Mouse (Mus musculus) neural tube, embryonic 15.5 days (tissue): ENCODE data around the gene Prkcz. TPM values are rescaled to one million over a fixed set of nuclear protein-coding genes. Genes with fewer than 3 reads are reported as not detected.

Experiments used
- ATAC-seq: fragments of 200-750 bp; cut with Nextera tagmentation; 2 replicates; pipeline ENCODE4 v1.8.0; 2017; ENCODE audit warnings: mild to moderate bottlenecking, moderate TSS enrichment, moderate library complexity; ENCODE audit not compliant: low FRiP score
- H3K27ac ChIP-seq: fragments of 300-500 bp; sonication (generic); replicated peaks from 2 replicates; pipeline ENCODE4 v1.5.1; 2015; ENCODE audit warnings: mild to moderate bottlenecking, inconsistent platforms
- H3K27me3 ChIP-seq: fragments of 300-500 bp; sonication (generic); replicated peaks from 2 replicates; pipeline ENCODE4 v1.6.1; 2015; ENCODE audit warnings: inconsistent platforms
- H3K36me3 ChIP-seq: fragments of 300-500 bp; sonication (generic); 2 replicates; pipeline ENCODE4 v1.6.1; 2015; ENCODE audit warnings: inconsistent platforms
- H3K4me1 ChIP-seq: fragments of 300-500 bp; sonication (generic); 2 replicates; pipeline ENCODE4 v1.6.1; 2015; ENCODE audit warnings: inconsistent platforms
- H3K4me2 ChIP-seq: fragments of 300-500 bp; sonication (generic); 2 replicates; pipeline ENCODE4 v1.6.1; 2015; ENCODE audit warnings: inconsistent platforms, mild to moderate bottlenecking, moderate library complexity
- H3K4me3 ChIP-seq: fragments of 300-500 bp; sonication (generic); replicated peaks from 2 replicates; pipeline ENCODE4 v1.5.1; 2015; ENCODE audit warnings: mild to moderate bottlenecking, inconsistent platforms
- H3K9ac ChIP-seq: fragments of 300-500 bp; sonication (generic); replicated peaks from 2 replicates; pipeline ENCODE4 v1.6.1; 2015; ENCODE audit warnings: mild to moderate bottlenecking, inconsistent platforms
- H3K9me3 ChIP-seq: fragments of 300-500 bp; sonication (generic); replicated peaks from 2 replicates; pipeline ENCODE4 v1.6.1; 2016; ENCODE audit warnings: inconsistent platforms
- WGBS: fragments of 180-500 bp; shearing (Covaris S2); methylation state at CpG from one replicate; pipeline ENCODE4 v1.1.7; 2015; ENCODE audit warnings: mixed read lengths; 5-methylcytosine and 5-hydroxymethylcytosine counted together
- polyA plus RNA-seq: library from polyadenylated mRNA; unstranded; fragments of >200 nt; fragmentation: Nextera tagmentation; extraction: Ambion mirVana; gene quantifications from 2 replicates; pipeline ENCODE4 v1.2.1, GENCODE M21; 2015

Gene Prkcz
- polyA plus RNA-seq, result 80.1 and 87.4 TPM in 2 replicates

DNA sequence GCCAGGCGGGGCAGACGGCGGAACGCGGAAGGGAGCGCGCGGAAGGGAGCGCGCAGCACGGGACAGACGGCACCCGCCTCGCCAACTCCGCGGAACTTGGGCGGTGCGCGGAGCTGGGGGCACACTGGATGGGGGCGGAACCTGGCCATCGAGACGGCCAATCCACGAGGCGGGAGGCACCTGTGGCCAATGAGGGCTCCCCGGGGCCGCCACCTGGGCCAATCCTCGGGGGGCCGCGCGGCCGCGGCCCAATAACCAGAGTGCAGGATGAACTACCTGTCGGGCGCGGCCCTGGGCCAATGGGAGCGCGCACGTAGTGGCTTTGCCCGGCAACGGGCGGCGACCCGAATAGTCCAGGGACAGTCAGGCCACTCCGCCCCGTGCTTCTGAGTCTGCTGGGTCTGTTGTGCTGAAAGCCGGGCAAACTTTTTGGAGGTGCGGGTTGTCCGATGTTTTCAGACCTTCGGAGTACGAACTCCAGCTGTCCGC lies at the start of gene Prkcz:
Prkcz (minus strand) TSS at position 59 of the 489 bp plus-strand sequence.
- Histone ChIP-seq H3K9me3 (no peaks in the 10 kb centered on the region), H3K4me2 (peak within 1 kb of the TSS; percentile 64), H3K4me3 (peak within 1 kb of the TSS; percentile 43), H3K9ac (no peak within 1 kb of the TSS; the same call in 1 of the 2 replicates), H3K4me1 (peaks cover 15% of the 10 kb centered on the region), H3K27ac (no peak within 1 kb of the TSS), H3K27me3 (peaks cover 74% of the 10 kb centered on the region), H3K36me3 (no peaks in the 10 kb centered on the region)
- WGBS, result under 1% methylated on average over 50 of the region's 51 CpGs
- peak; percentile 86 for ATAC-seq

DNA sequence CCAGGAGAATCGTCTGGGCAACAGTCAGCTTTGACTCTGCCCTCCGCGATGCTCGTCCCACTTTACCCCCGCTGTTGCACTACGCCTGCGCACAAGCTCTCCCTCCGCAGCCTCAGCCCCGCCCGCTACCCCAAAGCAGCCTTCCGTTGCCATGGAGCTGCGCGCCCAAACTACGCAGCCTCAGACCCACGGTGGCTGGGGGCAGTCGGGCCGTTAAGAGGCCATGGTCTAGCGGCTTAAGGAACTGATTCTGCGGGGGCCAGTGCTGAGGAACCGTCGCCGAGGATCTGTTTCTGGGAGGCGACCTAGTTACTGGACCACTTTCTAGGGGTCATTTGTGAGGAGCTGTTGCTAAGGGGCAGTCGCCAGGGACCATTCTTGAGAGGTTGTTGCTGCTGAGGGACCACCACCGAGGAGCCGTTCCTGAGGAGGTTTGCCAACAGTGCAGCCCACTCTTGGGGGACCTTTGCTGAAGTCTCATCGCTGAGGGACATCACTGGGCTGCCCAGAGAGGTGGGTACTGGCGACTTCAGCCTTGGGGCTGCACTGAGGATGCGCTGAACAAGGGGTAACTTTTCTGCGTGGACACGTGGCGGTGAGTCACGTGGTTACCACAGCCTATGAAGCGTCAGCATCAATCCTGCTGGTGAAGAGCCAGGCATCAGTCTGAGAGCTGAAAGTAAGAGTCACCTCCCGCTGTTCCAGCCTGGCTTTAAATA lies 48.1 kb upstream of the Prkcz start, which contains the start of gene Cfap74:
Cfap74 (plus strand) TSS at position 133 of the 719 bp plus-strand sequence.
- Histone ChIP-seq H3K4me3 (peak within 1 kb of the TSS; percentile 58), H3K36me3 (no peaks in the 10 kb centered on the region), H3K27me3 (no peaks in the 10 kb centered on the region), H3K9me3 (no peaks in the 10 kb centered on the region), H3K4me2 (peak within 1 kb of the TSS; percentile 76), H3K27ac (peak within 1 kb of the TSS; percentile 70), H3K4me1 (peaks cover 10% of the 10 kb centered on the region; the same call in 1 of the 2 replicates), H3K9ac (peak within 1 kb of the TSS; percentile 33)
- ATAC-seq, result peak; percentile 99
- WGBS, result under 1% methylated on average over 35 of the region's 35 CpGs

DNA sequence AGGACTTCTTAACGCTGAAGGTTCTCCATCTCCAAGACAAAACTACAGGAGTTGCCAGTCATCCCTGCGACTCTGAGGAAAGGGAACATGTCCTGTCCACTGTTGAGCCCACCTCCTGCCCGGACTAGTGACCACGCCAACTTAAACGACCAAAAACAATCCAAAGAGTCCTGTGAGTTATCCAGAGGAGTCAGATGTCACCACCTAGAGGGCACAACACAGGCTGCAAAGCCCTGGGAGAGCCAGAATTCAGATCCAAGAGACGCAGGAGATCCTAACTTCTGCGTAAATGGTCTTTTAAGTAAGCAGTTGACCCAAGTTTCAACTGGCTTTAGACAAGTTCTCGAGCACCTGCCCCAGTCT lies 47.5 kb upstream of the Prkcz start:
- Histone ChIP-seq H3K27ac (peak overlapping the region; percentile 70), H3K4me3 (peak overlapping the region; percentile 58), H3K9ac (peak overlapping the region; percentile 33), H3K4me1 (peaks cover 10% of the 10 kb centered on the region; the same call in 1 of the 2 replicates), H3K27me3 (no peaks in the 10 kb centered on the region), H3K9me3 (no peaks in the 10 kb centered on the region), H3K4me2 (peak overlapping the region; percentile 76), H3K36me3 (no peaks in the 10 kb centered on the region)
- peak; percentile 62 for ATAC-seq
- WGBS, result 4% methylated on average over 8 of the region's 8 CpGs

DNA sequence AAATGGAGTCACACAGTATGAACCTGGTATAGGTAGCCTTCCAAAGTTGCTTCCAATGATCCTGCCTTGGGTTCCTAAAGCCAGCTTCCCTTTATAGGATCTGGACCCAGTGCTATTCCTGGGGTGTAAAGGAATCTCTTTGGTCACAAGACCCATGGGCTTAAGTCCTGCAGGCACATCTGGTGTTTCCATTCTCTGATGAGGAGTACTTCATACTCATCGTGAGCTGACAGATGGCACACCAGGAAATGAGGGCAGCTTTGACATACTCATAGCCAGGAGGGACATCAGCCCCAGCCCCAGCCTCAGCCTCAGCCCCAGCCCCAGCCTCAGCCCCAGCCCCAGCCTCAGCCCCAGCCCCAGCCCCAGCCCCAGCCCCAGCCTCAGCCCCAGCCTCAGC lies 41.3 kb upstream of the Prkcz start:
- H3K27me3 ChIP-seq, result peaks cover 23% of the 10 kb centered on the region
- no peak overlapping the region for H3K4me3 ChIP-seq
- H3K4me2 ChIP-seq, result no peak overlapping the region
- 42% methylated on average over 1 of the region's 1 CpGs for WGBS
- no peak overlapping the region for H3K9ac ChIP-seq
- H3K36me3 ChIP-seq, result no peaks in the 10 kb centered on the region
- H3K27ac ChIP-seq, result no peak overlapping the region
- peaks cover 5% of the 10 kb centered on the region for H3K4me1 ChIP-seq
- H3K9me3 ChIP-seq, result no peaks in the 10 kb centered on the region
- no peak for ATAC-seq

DNA sequence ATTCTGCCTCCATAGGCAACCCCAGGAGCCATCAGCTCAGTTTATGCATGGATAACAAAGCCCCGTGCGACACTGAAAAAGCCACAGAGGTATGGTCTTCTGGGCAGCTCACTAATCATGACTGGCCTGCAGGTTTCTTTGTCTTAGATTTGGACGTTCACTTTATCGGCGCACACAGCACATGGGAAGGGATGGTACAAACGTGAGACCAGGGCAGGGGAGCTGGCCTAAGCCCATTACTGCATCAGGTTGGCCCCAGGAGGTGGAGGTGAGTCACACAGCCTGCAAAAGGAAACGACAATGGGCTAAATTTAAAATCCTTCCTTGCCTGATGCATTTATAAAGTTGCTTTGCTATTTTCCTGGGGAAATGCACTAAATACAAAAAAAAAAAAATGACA lies 40.0 kb upstream of the Prkcz start:
- H3K4me1 ChIP-seq, result peaks cover 7% of the 10 kb centered on the region
- H3K4me3 ChIP-seq, result no peak overlapping the region
- peaks cover 36% of the 10 kb centered on the region for H3K27me3 ChIP-seq
- WGBS, result 74% methylated on average over 7 of the region's 7 CpGs
- ATAC-seq, result no peak
- H3K27ac ChIP-seq, result no peak overlapping the region
- no peak overlapping the region for H3K9ac ChIP-seq
- H3K9me3 ChIP-seq, result no peaks in the 10 kb centered on the region
- H3K4me2 ChIP-seq, result no peak overlapping the region
- H3K36me3 ChIP-seq, result no peaks in the 10 kb centered on the region

DNA sequence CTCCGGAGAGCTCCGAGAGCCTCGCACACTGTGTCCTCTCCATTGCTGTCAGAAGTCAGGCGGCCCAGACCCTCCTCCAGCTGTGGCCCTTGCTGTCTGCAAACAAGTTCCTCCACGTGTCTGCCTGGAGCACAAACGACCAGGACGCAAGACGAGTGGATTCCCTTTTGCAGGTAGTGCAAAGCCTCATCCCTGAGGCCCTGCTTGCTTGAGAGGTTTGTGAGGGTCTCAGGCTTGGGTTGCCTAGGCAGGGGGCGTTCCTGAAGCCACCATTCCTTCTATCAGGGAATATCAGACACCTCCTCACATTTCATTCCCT lies 37.0 kb upstream of the Prkcz start:
- H3K4me2 ChIP-seq, result peak overlapping the region; percentile 80
- no peak overlapping the region for H3K9ac ChIP-seq
- no peaks in the 10 kb centered on the region for H3K9me3 ChIP-seq
- no peak for ATAC-seq
- H3K4me3 ChIP-seq, result peak overlapping the region; percentile 43
- peaks cover 53% of the 10 kb centered on the region for H3K27me3 ChIP-seq
- no peaks in the 10 kb centered on the region for H3K36me3 ChIP-seq
- H3K4me1 ChIP-seq, result peaks cover 7% of the 10 kb centered on the region
- 4% methylated on average over 9 of the region's 9 CpGs for WGBS
- H3K27ac ChIP-seq, result no peak overlapping the region

DNA sequence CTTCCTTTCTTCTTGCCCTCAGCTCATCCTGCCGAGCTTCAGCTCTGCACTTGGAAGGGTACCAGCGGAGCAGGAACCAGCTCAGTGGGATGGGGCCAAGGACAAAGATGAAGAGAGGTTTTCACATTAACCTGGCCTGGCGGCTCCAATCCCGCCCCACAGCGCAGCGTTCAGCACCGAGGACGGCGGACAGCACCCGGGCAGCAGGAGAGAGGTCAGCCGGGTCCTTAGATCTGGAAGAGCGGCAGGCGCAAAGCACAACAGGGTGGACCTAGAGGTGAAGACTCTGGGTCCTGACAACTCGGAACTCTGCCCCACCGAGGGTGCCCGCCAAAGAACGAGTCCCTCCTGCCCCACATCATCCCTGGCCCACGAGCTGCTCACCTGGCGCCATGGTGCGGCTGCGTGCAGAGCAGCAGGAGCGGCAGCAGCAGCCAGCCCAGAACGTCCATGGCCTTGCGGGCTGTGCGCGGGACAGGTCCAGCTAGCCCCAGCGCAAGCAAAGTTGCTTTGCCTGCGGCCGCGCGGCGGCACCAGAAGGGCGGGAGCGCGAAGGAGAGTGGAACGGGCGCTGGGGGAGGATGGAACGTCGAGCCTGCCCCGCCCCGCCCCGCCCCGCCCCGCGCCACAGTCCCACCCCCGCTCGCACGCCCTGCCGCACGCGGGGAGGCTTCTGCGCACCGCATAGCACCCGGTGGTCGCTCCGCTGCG lies 36.5 kb upstream of the Prkcz start, which contains the start of gene Gabrd:
Gabrd (minus strand) TSS at position 602 of the 711 bp plus-strand sequence.
- Histone ChIP-seq H3K27ac (no peak within 1 kb of the TSS), H3K9me3 (no peaks in the 10 kb centered on the region), H3K4me1 (peaks cover 7% of the 10 kb centered on the region), H3K4me2 (peak within 1 kb of the TSS; percentile 80), H3K4me3 (peak within 1 kb of the TSS; percentile 43), H3K36me3 (no peaks in the 10 kb centered on the region), H3K9ac (peak within 1 kb of the TSS; percentile 24; the same call in 1 of the 2 replicates), H3K27me3 (peaks cover 53% of the 10 kb centered on the region)
- ATAC-seq, result peak; percentile 35; the same call in 1 of the 2 replicates
- WGBS, result under 1% methylated on average over 53 of the region's 57 CpGs

DNA sequence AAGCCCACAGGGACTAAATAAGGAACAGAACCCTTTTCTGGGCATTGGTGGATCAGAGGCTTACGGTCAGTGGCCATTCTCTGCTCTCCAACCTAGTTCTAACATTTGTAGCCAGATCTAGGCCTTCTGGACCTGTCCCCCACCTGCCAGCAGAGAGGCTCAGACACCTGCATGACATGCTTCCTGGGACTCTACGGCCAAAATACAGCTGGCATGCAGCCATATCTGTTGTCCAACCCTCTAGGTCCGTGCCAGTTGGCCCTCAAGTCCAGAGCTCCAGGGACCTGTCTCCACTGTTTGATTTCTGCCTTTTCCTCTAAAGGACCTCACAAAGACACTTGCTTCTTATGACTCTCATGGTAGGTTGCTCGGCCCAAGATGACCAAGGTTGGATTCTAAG lies 35.6 kb upstream of the Prkcz start:
- Histone ChIP-seq H3K27ac (no peak overlapping the region), H3K9ac (no peak overlapping the region), H3K9me3 (no peaks in the 10 kb centered on the region), H3K36me3 (no peaks in the 10 kb centered on the region), H3K4me2 (no peak overlapping the region), H3K27me3 (peaks cover 53% of the 10 kb centered on the region), H3K4me1 (peaks cover 7% of the 10 kb centered on the region), H3K4me3 (no peak overlapping the region)
- WGBS, result 86% methylated on average over 4 of the region's 4 CpGs
- ATAC-seq, result no peak

DNA sequence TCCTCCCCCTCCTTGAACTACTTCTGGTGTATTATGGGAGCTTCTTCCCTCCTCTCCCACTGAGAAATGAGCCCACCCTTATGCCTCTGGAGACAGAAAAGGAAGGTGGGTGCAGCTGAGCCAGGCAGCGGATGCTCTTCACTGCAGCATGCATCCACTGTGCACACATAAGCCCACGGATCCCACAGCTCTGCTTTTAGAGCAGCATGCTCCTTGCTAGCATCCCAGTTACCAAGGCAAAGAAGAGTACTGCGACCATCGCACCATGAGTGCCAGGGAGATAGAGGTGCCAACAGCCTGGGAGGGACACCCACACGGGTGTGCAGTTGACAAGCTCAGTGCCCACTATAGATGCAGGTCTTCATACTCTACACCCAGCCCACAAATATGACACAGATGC lies 34.3 kb upstream of the Prkcz start:
- WGBS, result 88% methylated on average over 5 of the region's 5 CpGs
- H3K27me3 ChIP-seq, result peaks cover 49% of the 10 kb centered on the region

DNA sequence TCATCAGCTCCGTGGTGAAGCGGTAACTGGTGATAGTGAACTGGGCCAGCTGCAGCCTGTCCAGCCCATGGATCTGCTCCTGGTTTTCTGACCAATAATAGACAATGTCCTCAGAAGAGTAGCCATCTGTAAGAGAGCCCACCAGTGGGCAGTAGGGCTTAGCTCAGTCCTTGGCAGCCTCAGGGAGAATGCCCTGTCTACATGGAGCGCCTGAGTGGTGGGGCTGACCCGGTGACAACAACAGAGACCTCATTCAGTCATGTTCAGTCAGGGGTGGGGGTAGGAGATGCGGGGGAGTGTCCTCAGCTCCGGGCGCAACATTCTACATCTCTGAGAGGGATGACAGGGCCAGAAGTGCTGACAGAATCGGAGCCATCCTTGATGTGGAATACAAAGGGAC lies 26.0 kb upstream of the Prkcz start:
- no peak overlapping the region for H3K9ac ChIP-seq
- H3K4me2 ChIP-seq, result no peak overlapping the region
- no peak overlapping the region for H3K27ac ChIP-seq
- no peak for ATAC-seq
- H3K4me3 ChIP-seq, result no peak overlapping the region
- H3K4me1 ChIP-seq, result peaks cover 3% of the 10 kb centered on the region; the same call in 1 of the 2 replicates
- no peaks in the 10 kb centered on the region for H3K27me3 ChIP-seq
- H3K9me3 ChIP-seq, result no peaks in the 10 kb centered on the region
- 91% methylated on average over 8 of the region's 8 CpGs for WGBS
- H3K36me3 ChIP-seq, result no peaks in the 10 kb centered on the region

More for the DNA sequence above, 34.3 kb upstream of the Prkcz start:
- Histone ChIP-seq H3K4me1 (peaks cover 7% of the 10 kb centered on the region), H3K9me3 (no peaks in the 10 kb centered on the region), H3K27ac (no peak overlapping the region), H3K36me3 (no peaks in the 10 kb centered on the region), H3K9ac (no peak overlapping the region), H3K4me2 (no peak overlapping the region), H3K4me3 (no peak overlapping the region)
- ATAC-seq, result no peak

DNA sequence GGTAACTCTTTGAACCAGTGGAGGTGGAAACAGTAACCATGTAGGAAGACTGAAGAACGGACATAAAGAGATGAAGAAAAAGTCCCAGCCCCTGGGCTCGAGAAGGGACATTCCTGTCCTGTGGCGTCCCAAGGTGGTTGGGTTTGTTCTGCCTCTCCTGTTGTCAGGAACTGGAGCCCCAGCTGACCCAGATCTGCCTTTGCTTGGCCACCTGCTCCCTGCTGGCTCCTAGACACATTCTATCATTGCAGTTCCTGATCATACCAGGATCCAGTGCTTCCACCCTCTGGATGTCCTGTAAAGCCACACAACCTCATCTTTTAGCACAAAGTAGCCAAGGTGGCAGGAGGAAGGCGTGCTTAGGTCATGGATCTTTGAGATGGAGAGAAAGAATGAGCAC lies 22.2 kb upstream of the Prkcz start:
- no peak for ATAC-seq
- peaks cover 3% of the 10 kb centered on the region; the same call in 1 of the 2 replicates for H3K4me1 ChIP-seq
- H3K27ac ChIP-seq, result no peak overlapping the region
- H3K27me3 ChIP-seq, result peaks cover 4% of the 10 kb centered on the region; the same call in 1 of the 2 replicates
- no peaks in the 10 kb centered on the region for H3K9me3 ChIP-seq
- H3K36me3 ChIP-seq, result no peaks in the 10 kb centered on the region
- WGBS, result 92% methylated on average over 4 of the region's 4 CpGs
- no peak overlapping the region for H3K4me2 ChIP-seq
- H3K9ac ChIP-seq, result no peak overlapping the region
- no peak overlapping the region for H3K4me3 ChIP-seq
